29 mouse cellular contexts compared by ENCODE assay signal in the genomic region with DNA sequence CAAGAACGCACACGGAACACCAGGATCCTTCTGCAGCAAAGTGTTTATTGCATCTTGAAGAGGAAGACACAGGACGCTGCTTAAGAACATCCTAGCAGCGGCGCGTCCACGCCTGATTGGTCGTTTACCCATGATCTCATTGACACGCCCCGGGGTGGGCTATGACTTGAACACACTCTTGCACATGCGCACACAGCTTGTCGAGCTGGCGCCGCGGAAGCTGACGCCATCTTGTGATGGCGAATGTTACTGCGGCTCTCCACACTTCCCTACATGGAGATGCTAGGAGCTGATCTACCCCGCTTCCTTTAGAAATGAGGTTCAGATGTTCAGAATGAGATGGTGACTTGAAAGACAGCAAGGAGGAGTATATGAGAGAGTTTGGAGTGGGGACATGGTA.
DNase-seq lines count a peak whose midpoint lies in the region; ATAC-seq and TF ChIP-seq lines count a peak whose summit lies in the region.
"Had no signal": no experiment of that assay in that cellular context is flagged by ENCODE, and none has a peak within 500 bp of the region (broad histone marks: within the 10 kb centered on the region; RNA-seq: fewer than 3 reads in every experiment).

No protein-coding gene starts in this region.

- no peak for TF ChIP-seq POLR2A in ES-Bruce4 (IDR thresholded peaks at IDR 0.05; ENCODE audit: insufficient read depth, low read length)

- no peak for TF ChIP-seq EP300 in ES-Bruce4 (IDR thresholded peaks at IDR 0.05; ENCODE audit: insufficient read depth, low read depth, low read length)

- H3K9me3 ChIP-seq in ES-Bruce4 (replicated peaks; ENCODE audit: control insufficient read depth, insufficient read depth, low read length, poor library complexity, severe bottlenecking) (no peaks in the 10 kb centered on the region), ES-E14 (ENCODE audit: control insufficient read depth, insufficient read depth, low read depth, low read length) (no peaks in the 10 kb centered on the region)
- H3K9me3 ChIP-seq: embryonic facial prominence, embryonic 10.5 days; embryonic facial prominence, embryonic 13.5 days; forebrain, embryonic 12.5 days; forebrain, embryonic 15.5 days; heart, embryonic 10.5 days; heart, embryonic 13.5 days; hindbrain, embryonic 12.5 days; hindbrain, embryonic 15.5 days had no signal

- H3K4me3 ChIP-seq in ES-Bruce4 (ENCODE audit: low read depth, low read length), result no peak overlapping the region
- peak overlapping the region; percentile 7 to 30; a peak in 2 of 4 replicates for H3K4me3 ChIP-seq in ES-E14 (ENCODE audit: insufficient read depth in 1 of 2, low read depth in 1 of 2, low read length in 2 of 2, poor library complexity in 1 of 2, severe bottlenecking in 1 of 2)
- H3K4me3 ChIP-seq: embryonic facial prominence, embryonic 10.5 days; embryonic facial prominence, embryonic 13.5 days; erythroblast, embryonic 14.5 days; forebrain, embryonic 12.5 days; forebrain, embryonic 15.5 days; heart, adult 2 months; heart, embryonic 10.5 days; heart, embryonic 13.5 days; hindbrain, embryonic 12.5 days; hindbrain, embryonic 15.5 days had no signal

- in situ Hi-C loops in ES-E14 (cut with MboI; ENCODE audit: low sequenced_read_pairs in 2 of 2, unreplicated experiment in 2 of 2), result no loop called here

- H3K36me3 ChIP-seq in ES-Bruce4 (ENCODE audit: control insufficient read depth, insufficient read depth, low read length, poor library complexity, severe bottlenecking) (no peaks in the 10 kb centered on the region), ES-E14 (ENCODE audit: control insufficient read depth, insufficient read depth, low read length, poor library complexity, severe bottlenecking) (no peaks in the 10 kb centered on the region)
- H3K36me3 ChIP-seq: embryonic facial prominence, embryonic 10.5 days; embryonic facial prominence, embryonic 13.5 days; forebrain, embryonic 12.5 days; forebrain, embryonic 15.5 days; heart, embryonic 10.5 days; heart, embryonic 13.5 days; hindbrain, embryonic 12.5 days; hindbrain, embryonic 15.5 days had no signal

- H3K4me1 ChIP-seq in ES-Bruce4 (ENCODE audit: control insufficient read depth, insufficient read depth, low read length) (no peaks in the 10 kb centered on the region), ES-E14 (ENCODE audit: control insufficient read depth in 2 of 2, insufficient read depth in 2 of 2, low read length in 2 of 2, poor library complexity in 1 of 2) (no peaks in the 10 kb centered on the region)
- H3K4me1 ChIP-seq: embryonic facial prominence, embryonic 10.5 days; embryonic facial prominence, embryonic 13.5 days; forebrain, embryonic 12.5 days; forebrain, embryonic 15.5 days; heart, embryonic 10.5 days; heart, embryonic 13.5 days; hindbrain, embryonic 12.5 days; hindbrain, embryonic 15.5 days had no signal

- H3K27ac ChIP-seq in ES-Bruce4 (ENCODE audit: insufficient read depth, low read length), result no peak overlapping the region
- no peak overlapping the region for H3K27ac ChIP-seq in ES-E14 (ENCODE audit: insufficient read depth, low read depth, low read length, poor library complexity, severe bottlenecking)
- H3K27ac ChIP-seq: embryonic facial prominence, embryonic 10.5 days; embryonic facial prominence, embryonic 13.5 days; forebrain, embryonic 12.5 days; forebrain, embryonic 15.5 days; heart, adult 2 months; heart, embryonic 10.5 days; heart, embryonic 13.5 days; hindbrain, embryonic 12.5 days; hindbrain, embryonic 15.5 days had no signal

- no peak for ATAC-seq in megakaryocyte, adult 5-6 weeks (ENCODE audit: poor library complexity, severe bottlenecking)
- ATAC-seq in monocyte, adult 5-6 weeks (replicated peaks; ENCODE audit: insufficient number of reproducible peaks, low FRiP score, low TSS enrichment, poor library complexity, severe bottlenecking), result no peak
- ATAC-seq: CD4-positive, CD25-positive, alpha-beta regulatory T cell, adult 4 months; forebrain, embryonic 15.5 days; Patski had no signal

- peak; percentile 57 for TF ChIP-seq CTCF in ES-Bruce4 (IDR thresholded peaks at IDR 0.05; ENCODE audit: low read depth, low read length)

- DNase-seq in ES-E14 (ENCODE audit: low read depth, low spot score) (peak; percentile 25), WW6 (ENCODE audit: low read depth, low spot score) (peak; percentile 42)
- DNase-seq in testis, postnatal 10 days (ENCODE audit: low spot score), result peak; percentile 40
- no peak for DNase-seq in thymus, postnatal 25 days
- no peak for DNase-seq in ovary, postnatal 36 days (ENCODE audit: low spot score)
- DNase-seq: adrenal gland, postnatal 10 days; adrenal gland, postnatal 36 days; cerebellum, adult 11 months; cerebellum, adult 2 months; cerebellum, postnatal 10 days; cerebellum, postnatal 36 days; embryo, embryonic 11 days; gastrocnemius, postnatal 25 days; heart, adult 2 months; heart, postnatal 14 days had no signal

- H3K9ac ChIP-seq in ES-Bruce4 (ENCODE audit: low read depth, poor library complexity, severe bottlenecking) (no peak overlapping the region), ES-E14 (ENCODE audit: insufficient read depth, low read depth, low read length, poor library complexity, severe bottlenecking) (no peak overlapping the region)
- H3K9ac ChIP-seq: embryonic facial prominence, embryonic 13.5 days; forebrain, embryonic 12.5 days; forebrain, embryonic 15.5 days; heart, embryonic 13.5 days; hindbrain, embryonic 12.5 days; hindbrain, embryonic 15.5 days had no signal

- no peaks in the 10 kb centered on the region for H3K27me3 ChIP-seq in ES-Bruce4 (ENCODE audit: control insufficient read depth, insufficient read depth, low read length, poor library complexity, severe bottlenecking)
- H3K27me3 ChIP-seq: embryonic facial prominence, embryonic 13.5 days; forebrain, embryonic 12.5 days; forebrain, embryonic 15.5 days; heart, embryonic 13.5 days; hindbrain, embryonic 12.5 days; hindbrain, embryonic 15.5 days had no signal

TF ChIP-seq in ES-E14, 5 proteins besides CTCF, POLR2A, EP300 and RAD21:
- TF ChIP-seq ZC3H11A (IDR thresholded peaks at IDR 0.05; ENCODE audit: borderline replicate concordance, low read depth, low read length), result no peak
- TF ChIP-seq CHD2 (IDR thresholded peaks at IDR 0.05; ENCODE audit: low read depth, low read length), result no peak
- no peak for TF ChIP-seq ZNF384 (IDR thresholded peaks at IDR 0.05; ENCODE audit: low read depth, low read length)
- no peak for TF ChIP-seq HCFC1 (IDR thresholded peaks at IDR 0.05; ENCODE audit: borderline replicate concordance, insufficient read depth, low read length)
- TF ChIP-seq MAFK (IDR thresholded peaks at IDR 0.05; ENCODE audit: insufficient read depth, low read depth, low read length), result no peak

Comparison
In these comparisons a context has a peak if more than half of its experiments do, and no peak if none do; other contexts are left out.
1. DNase-seq: peak in ES-E14 (single experiment), WW6 (single experiment) and testis, postnatal 10 days (single experiment); none in thymus, postnatal 25 days (single experiment) and ovary, postnatal 36 days (single experiment).